Mouse (Mus musculus): ENCODE results near the gene Vmn2r25. TPM values are rescaled to one million over a fixed set of nuclear protein-coding genes. Genes with fewer than 3 reads are reported as not detected.
"Not testable (repeated sequence)": the region's sequence is repeated elsewhere in the genome, so short reads cannot be mapped to it uniquely, and the experiment has no call there.

Gene Vmn2r25
- total RNA-seq (2014; rRNA removed) (not detected in 2 replicates), polyA plus RNA-seq (2015; fragmentation: Nextera tagmentation; extraction: Ambion mirVana) (not detected in 2 replicates)

GRCm38 (mm10) chr6:123853363-123853762 is at the start of gene Vmn2r25:
TSS of gene Vmn2r25 (minus strand) at chr6:123853463.
- H3K36me3 ChIP-seq (ENCODE audit: insufficient read depth); H3K4me2 ChIP-seq (ENCODE audit: low read depth); H3K9me3 ChIP-seq (ENCODE audit: low read length); H3K4me3 ChIP-seq (ENCODE audit: low read depth, low read length); ATAC-seq; H3K27me3 ChIP-seq (ENCODE audit: insufficient read depth, low read length); H3K27ac ChIP-seq (ENCODE audit: low read depth, low read length); H3K9ac ChIP-seq; H3K4me1 ChIP-seq (ENCODE audit: insufficient read depth); DNase-seq: not testable (repeated sequence)
- WGBS: 68% methylated on average over 2 of the region's 2 CpGs

GRCm38 (mm10) chr6:123819951-123820350 is 33.3 kb downstream of the Vmn2r25 start:
- ATAC-seq (no peak), DNase-seq (no peak)
- no peak overlapping the region for H3K27ac ChIP-seq (ENCODE audit: low read depth, low read length)
- H3K4me2 ChIP-seq (ENCODE audit: low read depth): no peak overlapping the region
- H3K4me3 ChIP-seq (ENCODE audit: low read depth, low read length): no peak overlapping the region
- no peaks in the 10 kb centered on the region for H3K36me3 ChIP-seq (ENCODE audit: insufficient read depth)
- 85% methylated on average over 8 of the region's 8 CpGs for WGBS
- H3K4me1 ChIP-seq (ENCODE audit: insufficient read depth): no peaks in the 10 kb centered on the region
- no peaks in the 10 kb centered on the region for H3K27me3 ChIP-seq (ENCODE audit: insufficient read depth, low read length)
- H3K9ac ChIP-seq: no peak overlapping the region
- no peaks in the 10 kb centered on the region for H3K9me3 ChIP-seq (ENCODE audit: low read length)
- no peak for TF ChIP-seq CTCF (IDR thresholded peaks at IDR 0.05; ENCODE audit: low read depth)

GRCm38 (mm10) chr6:123810291-123810690 is 43.0 kb downstream of the Vmn2r25 start:
- not testable (repeated sequence) for H3K36me3 ChIP-seq (ENCODE audit: insufficient read depth)

GRCm38 (mm10) chr6:123793746-123794145 is 59.5 kb downstream of the Vmn2r25 start:
- no peak for DNase-seq
- H3K4me1 ChIP-seq (ENCODE audit: insufficient read depth): no peaks in the 10 kb centered on the region
- TF ChIP-seq CTCF (IDR thresholded peaks at IDR 0.05; ENCODE audit: low read depth): no peak
- H3K4me2 ChIP-seq (ENCODE audit: low read depth): no peak overlapping the region
- H3K27me3 ChIP-seq (ENCODE audit: insufficient read depth, low read length): no peaks in the 10 kb centered on the region
- no peak overlapping the region for H3K4me3 ChIP-seq (ENCODE audit: low read depth, low read length)
- WGBS: 40% methylated on average over 9 of the region's 9 CpGs
- no peak overlapping the region for H3K27ac ChIP-seq (ENCODE audit: low read depth, low read length)
- H3K36me3 ChIP-seq (ENCODE audit: insufficient read depth): no peaks in the 10 kb centered on the region
- ATAC-seq: no peak
- H3K9me3 ChIP-seq (ENCODE audit: low read length): no peaks in the 10 kb centered on the region
- no peak overlapping the region for H3K9ac ChIP-seq

More at GRCm38 (mm10) chr6:123810291-123810690, 43.0 kb downstream of the Vmn2r25 start:
- not testable (repeated sequence) for ATAC-seq; H3K4me3 ChIP-seq (ENCODE audit: low read depth, low read length); H3K9me3 ChIP-seq (ENCODE audit: low read length); DNase-seq; H3K27me3 ChIP-seq (ENCODE audit: insufficient read depth, low read length); H3K9ac ChIP-seq; H3K4me1 ChIP-seq (ENCODE audit: insufficient read depth); H3K4me2 ChIP-seq (ENCODE audit: low read depth); H3K27ac ChIP-seq (ENCODE audit: low read depth, low read length)

- no peak for DNase-seq
- H3K27me3 ChIP-seq (ENCODE audit: insufficient read depth, low read length): no peaks in the 10 kb centered on the region
- no peaks in the 10 kb centered on the region for H3K9me3 ChIP-seq (ENCODE audit: low read length)
- H3K4me3 ChIP-seq (ENCODE audit: low read depth, low read length): no peak overlapping the region
- H3K4me2 ChIP-seq (ENCODE audit: low read depth): no peak overlapping the region
- 70% methylated on average over 2 of the region's 2 CpGs for WGBS
- H3K4me1 ChIP-seq (ENCODE audit: insufficient read depth): no peaks in the 10 kb centered on the region
- TF ChIP-seq CTCF (IDR thresholded peaks at IDR 0.05; ENCODE audit: low read depth): no peak
- H3K27ac ChIP-seq (ENCODE audit: low read depth, low read length): no peak overlapping the region
- no peak overlapping the region for H3K9ac ChIP-seq
- no peaks in the 10 kb centered on the region for H3K36me3 ChIP-seq (ENCODE audit: insufficient read depth)
- no peak for ATAC-seq
These were observed 68.4 kb downstream of the Vmn2r25 start for GRCm38 (mm10) chr6:123784857-123785256.

- 74% methylated on average over 1 of the region's 1 CpGs for WGBS
- no peak for TF ChIP-seq CTCF (IDR thresholded peaks at IDR 0.05; ENCODE audit: low read depth)
- no peak within 1 kb of the TSS for H3K4me3 ChIP-seq (ENCODE audit: low read depth, low read length)
- H3K9ac ChIP-seq: no peak within 1 kb of the TSS
- no peaks in the 10 kb centered on the region for H3K4me1 ChIP-seq (ENCODE audit: insufficient read depth)
- DNase-seq (no peak), ATAC-seq (no peak)
- no peaks in the 10 kb centered on the region for H3K36me3 ChIP-seq (ENCODE audit: insufficient read depth)
- H3K9me3 ChIP-seq (ENCODE audit: low read length): no peaks in the 10 kb centered on the region
- no peaks in the 10 kb centered on the region for H3K27me3 ChIP-seq (ENCODE audit: insufficient read depth, low read length)
- no peak within 1 kb of the TSS for H3K27ac ChIP-seq (ENCODE audit: low read depth, low read length)
- H3K4me2 ChIP-seq (ENCODE audit: low read depth): no peak within 1 kb of the TSS
These were observed 74.7 kb downstream of the Vmn2r25 start, which contains the start of gene Vmn2r24 for GRCm38 (mm10) chr6:123778579-123778978. TSS of gene Vmn2r24 (plus strand) at chr6:123778879.

Other genes with a start within 250 kb of the Vmn2r25 start
- not detected in 2 replicates for gene Vmn2r22, start 202.7 kb downstream of the Vmn2r25 start, total RNA-seq (2014; rRNA removed)
- not detected in 2 replicates for gene Vmn2r22, start 202.7 kb downstream of the Vmn2r25 start, polyA plus RNA-seq (2015; fragmentation: Nextera tagmentation; extraction: Ambion mirVana)
- not detected in 2 replicates for gene Vmn2r23, start 150.8 kb downstream of the Vmn2r25 start, total RNA-seq (2014; rRNA removed)
- not detected in 2 replicates for gene Vmn2r23, start 150.8 kb downstream of the Vmn2r25 start, polyA plus RNA-seq (2015; fragmentation: Nextera tagmentation; extraction: Ambion mirVana)
- not detected in 2 replicates for gene Vmn2r24, start 74.6 kb downstream of the Vmn2r25 start, total RNA-seq (2014; rRNA removed)
- gene Vmn2r24, start 74.6 kb downstream of the Vmn2r25 start, polyA plus RNA-seq (2015; fragmentation: Nextera tagmentation; extraction: Ambion mirVana): not detected in 2 replicates
- gene Vmn2r26, start 171.1 kb upstream of the Vmn2r25 start, total RNA-seq (2014; rRNA removed): 0.05 TPM in 1 of 2 replicates, not detected in the other
- not detected in 2 replicates for gene Vmn2r26, start 171.1 kb upstream of the Vmn2r25 start, polyA plus RNA-seq (2015; fragmentation: Nextera tagmentation; extraction: Ambion mirVana)